Mouse (Mus musculus) spleen, adult 12 weeks (tissue): ENCODE results near the gene Mylk.

Experiments used
- DNase-seq: peaks from one replicate; pipeline ENCODE4 v3.0.0; 2022; ENCODE audit warnings: low spot score

Gene Mylk

DNA sequence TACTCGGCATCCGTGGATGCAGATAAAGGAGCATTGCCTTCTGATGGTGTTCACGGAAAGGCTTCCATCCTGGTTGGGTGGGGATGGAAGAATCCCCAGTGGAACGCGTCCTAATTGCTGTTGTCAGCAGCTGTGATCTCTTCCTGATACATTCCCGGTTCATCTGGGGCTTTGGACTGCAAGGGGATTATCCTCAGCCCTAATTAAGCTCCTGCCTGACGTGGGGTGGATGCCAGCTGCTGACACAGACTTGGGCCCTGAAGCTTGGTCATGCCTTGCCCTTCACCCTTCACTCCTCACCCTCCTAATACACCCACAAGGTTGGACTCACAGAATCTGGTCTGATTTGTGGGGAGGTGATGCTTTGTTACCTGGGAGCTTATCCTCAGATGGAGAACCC is 109.1 kb downstream of the Mylk start:
- DNase-seq = no peak

DNA sequence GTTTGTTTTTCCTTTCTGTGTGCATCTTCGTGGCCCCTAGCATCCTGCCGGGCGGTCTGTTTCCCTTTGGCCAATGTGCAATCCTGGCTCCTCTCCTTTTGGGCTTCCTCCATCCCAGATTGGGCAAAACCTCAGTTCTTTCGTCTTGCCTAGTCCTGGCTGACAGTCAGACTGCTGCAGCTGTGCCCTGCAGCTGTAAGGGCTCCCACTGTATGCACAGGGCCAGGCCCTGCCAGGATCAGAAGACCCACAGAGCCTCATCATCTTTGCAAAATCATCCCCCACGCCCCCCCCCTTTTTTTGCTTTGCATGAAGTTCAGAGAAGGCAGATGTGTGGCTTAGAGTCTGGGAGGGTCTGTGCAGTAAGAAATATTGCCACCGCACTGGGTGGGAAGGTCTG is 110.1 kb downstream of the Mylk start:
- no peak for DNase-seq

- no peak for DNase-seq
Observed at GRCm38 (mm10) chr16:34855751-34856150, 110.7 kb downstream of the Mylk start.

- no peak for DNase-seq
Observed at GRCm38 (mm10) chr16:34857631-34858030, 112.6 kb downstream of the Mylk start.

DNA sequence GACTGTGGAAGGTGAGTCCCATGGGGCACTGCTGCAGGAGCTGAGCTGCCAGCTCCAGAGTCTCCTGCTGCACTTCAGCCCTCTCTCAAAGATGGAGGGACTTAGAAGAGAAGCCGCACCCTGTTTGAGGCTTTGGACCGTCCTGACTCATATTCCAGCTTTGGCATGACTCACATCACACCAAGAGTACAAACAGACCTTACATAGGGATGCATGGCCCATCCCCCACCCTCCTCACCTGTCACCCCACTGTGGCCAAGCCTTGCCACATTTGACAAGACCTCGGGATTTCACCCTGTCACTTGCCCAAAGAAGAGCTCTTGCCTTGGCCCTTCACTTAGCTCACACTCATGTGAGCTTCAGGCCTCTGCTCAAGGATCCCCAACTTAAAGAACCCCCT is 115.8 kb downstream of the Mylk start:
- DNase-seq = no peak

DNA sequence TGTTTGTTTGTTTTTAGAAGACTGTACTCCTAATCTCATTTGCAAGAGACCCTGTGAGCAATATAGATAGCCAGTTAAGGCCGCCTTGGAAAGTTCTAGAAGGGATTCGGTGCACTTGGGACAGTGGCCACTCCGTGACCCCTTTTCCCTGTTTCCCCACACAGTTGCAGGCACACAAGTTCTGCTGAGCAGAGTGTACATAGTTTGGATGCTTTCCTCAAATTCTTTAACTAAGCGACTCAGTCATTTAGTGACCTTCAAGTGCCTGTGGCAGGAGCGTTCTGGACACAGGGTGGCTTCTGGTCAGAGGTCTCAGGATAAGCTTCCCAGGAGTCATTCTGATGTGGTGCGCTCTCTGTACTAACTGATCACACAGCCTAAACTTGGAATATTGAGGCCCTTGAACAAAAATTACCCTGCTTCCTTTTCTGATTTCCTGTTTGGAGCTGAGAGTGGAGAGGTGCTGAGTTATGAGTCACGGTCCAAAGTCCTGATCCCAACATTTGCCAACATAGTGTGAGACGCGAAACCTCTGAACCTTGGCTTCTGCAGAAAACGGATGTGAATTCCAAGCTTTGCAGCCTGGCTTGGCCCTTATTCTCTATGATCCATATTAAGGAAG is 116.8 kb downstream of the Mylk start:
- DNase-seq = no peak

DNA sequence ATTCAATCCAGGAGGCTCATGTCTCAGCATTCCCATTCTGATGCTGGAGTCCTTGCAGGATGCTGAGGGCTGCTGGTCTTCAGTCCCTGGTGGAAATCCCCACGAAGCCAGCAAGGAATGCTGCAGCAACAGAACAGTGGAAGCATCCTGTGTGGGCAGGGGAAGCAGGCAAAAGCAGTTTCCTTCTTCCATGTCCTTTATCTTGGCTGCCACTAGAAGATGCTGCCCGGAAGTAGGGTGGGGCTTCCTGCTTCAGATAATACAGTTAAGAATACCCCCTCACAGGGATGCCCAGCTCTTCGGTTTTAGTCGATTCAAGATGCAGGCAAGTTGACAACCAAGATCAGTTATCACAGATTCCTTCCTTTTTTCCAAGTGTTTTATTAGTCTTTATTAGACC is 120.4 kb downstream of the Mylk start:
- no peak for DNase-seq

- no peak for DNase-seq
Observed at GRCm38 (mm10) chr16:34867217-34867616, 122.2 kb downstream of the Mylk start.

DNA sequence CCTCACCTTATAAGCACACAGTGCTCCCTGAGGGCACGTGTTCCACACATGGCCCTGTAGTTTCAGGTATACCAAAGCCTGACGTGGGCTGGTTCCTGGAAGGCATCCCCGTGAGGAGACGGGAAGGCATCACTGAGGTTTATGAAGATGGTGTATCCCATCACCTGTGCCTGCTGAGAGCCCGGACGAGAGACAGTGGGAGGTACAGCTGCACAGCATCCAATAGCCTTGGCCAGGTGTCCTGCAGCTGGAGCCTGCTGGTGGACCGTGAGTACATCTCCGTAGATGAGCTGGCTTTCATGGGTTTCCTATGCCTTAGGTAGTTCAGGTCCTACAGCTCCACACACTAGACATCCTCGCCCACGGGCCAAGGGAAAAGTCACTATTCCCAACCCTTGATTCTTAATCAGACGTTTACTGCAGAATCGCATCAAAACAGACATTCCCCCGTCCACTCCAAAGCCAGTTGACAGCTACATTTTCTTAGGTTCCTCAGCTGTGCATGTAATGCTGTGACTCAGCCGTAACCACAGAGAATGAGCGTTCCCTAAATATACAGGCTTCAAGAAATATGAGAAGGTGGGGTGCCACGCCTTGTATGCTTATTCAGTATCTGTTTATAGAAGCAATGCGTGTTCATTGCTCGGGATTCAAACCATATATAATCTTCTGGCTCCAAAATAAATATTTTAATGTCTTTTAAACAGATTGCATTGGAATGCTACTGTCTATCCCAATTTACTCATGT is 135.2 kb downstream of the Mylk start:
- DNase-seq = no peak

DNA sequence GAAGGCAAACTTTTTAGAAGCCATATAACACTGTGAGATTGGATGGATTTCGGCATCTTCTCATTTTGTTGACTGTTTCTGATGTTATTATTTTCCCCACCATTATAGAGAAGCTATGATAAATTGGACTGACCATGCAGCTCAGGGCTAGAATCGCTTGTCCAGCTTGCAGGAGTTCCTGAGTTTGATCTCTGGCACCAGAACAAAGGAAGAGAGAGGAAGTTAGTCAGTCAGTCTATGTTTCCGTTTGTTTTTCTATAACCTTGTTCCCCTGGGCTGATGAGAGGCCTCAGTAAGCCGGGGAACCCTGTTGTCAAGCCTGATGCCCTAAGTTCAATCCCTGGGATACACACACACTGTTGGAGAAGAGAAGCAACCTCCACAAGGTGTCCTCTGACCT is 135.8 kb downstream of the Mylk start:
- DNase-seq = no peak

DNA sequence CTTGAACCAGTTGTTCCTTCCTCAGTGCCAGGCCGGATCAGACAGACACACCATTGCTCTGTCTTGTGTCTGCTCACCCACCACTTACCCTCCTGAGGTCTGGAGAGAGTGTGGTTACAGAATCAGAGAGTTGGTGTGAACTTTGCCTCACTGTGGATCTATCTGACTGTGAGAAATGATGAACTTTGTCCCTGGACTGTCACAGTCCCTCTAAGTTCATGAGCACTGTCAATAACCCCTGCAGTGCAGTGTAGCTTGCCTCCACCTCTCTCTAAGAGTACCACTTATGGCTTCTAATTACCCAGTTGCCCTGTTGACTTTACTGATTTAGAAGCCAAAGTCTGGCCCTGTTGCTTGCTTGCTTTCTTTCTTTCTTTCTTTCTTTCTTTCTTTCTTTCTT is 142.0 kb downstream of the Mylk start:
- DNase-seq = no peak

DNA sequence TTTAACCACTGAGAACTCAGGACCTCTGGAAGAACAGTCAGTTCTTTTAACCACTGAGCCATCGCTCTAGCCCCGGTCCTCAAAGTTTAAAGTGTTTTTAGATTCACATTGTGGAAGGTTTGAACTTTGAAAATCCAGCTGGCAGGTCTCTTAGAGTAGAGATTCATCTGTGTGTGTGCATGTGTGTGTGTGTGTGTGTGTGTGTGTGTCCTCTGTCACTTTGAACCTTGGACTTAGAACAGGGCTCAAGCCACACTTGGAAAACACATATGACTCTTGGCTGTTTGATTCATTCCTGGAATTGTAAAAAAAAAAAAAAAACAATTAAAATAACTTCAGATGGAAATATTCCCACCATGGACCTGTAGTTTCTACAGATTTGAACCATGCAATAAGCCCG is 149.0 kb downstream of the Mylk start:
- DNase-seq = no peak

DNA sequence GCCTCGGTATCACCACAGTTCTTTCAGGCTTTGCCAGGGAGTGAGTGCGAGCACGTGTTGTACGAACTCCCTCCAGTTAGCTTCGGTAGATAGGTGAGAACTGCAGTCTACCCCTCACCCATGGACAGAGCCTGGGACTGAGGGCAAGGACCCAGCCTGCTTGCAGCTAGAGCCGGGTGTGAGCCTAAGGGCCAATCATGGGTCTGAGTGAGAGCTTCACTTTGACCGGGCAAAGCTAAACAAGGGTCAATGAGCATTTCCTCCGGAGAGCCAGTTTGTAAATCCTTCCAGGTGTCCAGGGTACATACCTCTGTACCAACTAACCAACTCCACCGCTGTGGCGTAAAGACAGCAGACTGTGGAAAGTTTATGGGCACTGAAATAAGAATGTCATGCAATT is 150.9 kb downstream of the Mylk start:
- no peak for DNase-seq

DNA sequence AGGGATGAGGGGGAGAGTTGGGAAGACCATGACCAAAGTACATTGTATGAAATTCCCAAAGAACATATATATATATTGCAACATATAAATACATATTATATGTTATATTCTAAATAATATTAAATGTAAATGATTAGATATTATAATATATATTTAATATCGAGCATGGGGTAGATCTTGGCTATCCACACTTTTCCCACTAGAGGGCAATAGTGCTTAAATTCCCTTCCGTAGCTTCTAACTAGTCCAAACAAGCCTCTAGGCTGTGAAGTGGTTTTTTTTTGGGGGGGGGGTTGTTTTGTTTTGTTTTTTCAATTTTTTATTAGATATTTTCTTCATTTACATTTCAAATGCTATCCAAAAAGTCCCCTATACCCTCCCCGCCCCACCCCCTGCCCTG is 152.0 kb downstream of the Mylk start:
- DNase-seq = no peak

GRCm38 (mm10) chr16:34898057-34898789 is 153.2 kb downstream of the Mylk start:
- no peak for DNase-seq

- no peak for DNase-seq
Observed at GRCm38 (mm10) chr16:34899071-34899808, 154.2 kb downstream of the Mylk start.

GRCm38 (mm10) chr16:34899997-34900396 is 155.0 kb downstream of the Mylk start:
- DNase-seq = no peak

DNA sequence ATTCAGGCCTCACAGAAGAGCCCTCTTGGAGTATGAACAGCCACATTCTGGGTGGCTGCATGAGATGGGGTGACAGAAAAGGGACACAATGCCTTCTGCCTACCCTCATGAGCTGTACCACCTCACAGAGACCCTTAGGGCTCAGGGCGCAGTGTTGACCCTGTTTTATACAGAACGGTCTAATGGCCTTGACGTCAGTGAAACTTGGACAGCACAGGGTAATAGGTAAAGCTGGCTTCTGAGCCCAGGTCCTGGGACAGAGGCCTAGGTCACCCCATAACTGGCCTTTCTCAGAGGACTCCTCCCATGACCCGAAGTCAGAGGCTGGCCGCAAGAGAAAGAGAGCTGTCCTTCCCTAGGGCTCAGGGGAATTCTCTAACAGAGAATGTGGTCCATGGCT is 155.5 kb downstream of the Mylk start:
- DNase-seq = no peak

GRCm38 (mm10) chr16:34901031-34901430 is 156.0 kb downstream of the Mylk start:
- DNase-seq = no peak

- no peak for DNase-seq
Observed at GRCm38 (mm10) chr16:34901611-34902293, 156.7 kb downstream of the Mylk start.

GRCm38 (mm10) chr16:34902294-34902680 is 157.3 kb downstream of the Mylk start:
- no peak for DNase-seq

DNA sequence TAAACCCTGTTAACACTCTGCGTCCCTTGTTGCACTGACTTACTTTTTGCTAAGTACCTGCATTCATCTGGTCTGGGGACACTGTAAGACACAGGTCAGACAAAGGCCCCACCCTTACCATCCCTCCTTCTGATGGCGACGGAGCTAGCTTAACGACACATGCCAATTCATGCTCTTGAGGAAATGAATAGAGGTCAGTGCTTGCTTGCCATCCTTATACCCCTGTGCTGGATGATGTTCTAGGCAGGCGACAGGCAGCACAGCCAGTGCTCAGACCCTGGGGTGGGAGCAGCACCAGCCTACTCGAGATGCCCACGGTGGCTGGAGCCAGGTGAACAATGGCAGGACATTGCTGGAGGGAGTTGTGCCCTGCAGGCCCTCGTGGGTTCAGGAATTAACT is 157.8 kb downstream of the Mylk start:
- no peak for DNase-seq
